Mouse (Mus musculus): ENCODE results near the gene Ugt8a. TPM values are rescaled to one million over a fixed set of nuclear protein-coding genes. Genes with fewer than 3 reads are reported as not detected.

Ugt8a gene
- total and polyA plus RNA-seq, 3 experiments = 0.08 TPM; not detected in 2

- no peaks in the 10 kb centered on the region for H3K36me3 ChIP-seq (ENCODE audit: control insufficient read depth, insufficient read depth, low read length)
- no peak overlapping the region for H3K4me3 ChIP-seq
- no peaks in the 10 kb centered on the region for H3K79me2 ChIP-seq (replicated peaks; ENCODE audit: control insufficient read depth, insufficient read depth, low read length)
- H3K27ac ChIP-seq = no peak overlapping the region
- TF ChIP-seq CTCF (IDR thresholded peaks at IDR 0.05) (no peak), POLR2A (IDR thresholded peaks at IDR 0.05; ENCODE audit: insufficient read depth, low read depth, low read length) (no peak), EP300 (IDR thresholded peaks at IDR 0.05; ENCODE audit: insufficient read depth, low read depth, low read length) (no peak)
- no peak for DNase-seq
- peaks cover 1% of the 10 kb centered on the region; the same call in 1 of the 2 replicates for H3K27me3 ChIP-seq (ENCODE audit: control insufficient read depth, insufficient read depth, low read length)
- no peaks in the 10 kb centered on the region; the same call in 1 of the 2 replicates for H3K4me1 ChIP-seq (ENCODE audit: control insufficient read depth, insufficient read depth, low read length)
- no peak overlapping the region for H3K9ac ChIP-seq (ENCODE audit: low read depth, low read length)
- intact Hi-C loops (cut with DNase I) = no loop called here
- 83% methylated on average over 3 of the region's 3 CpGs for WGBS
Observed at GRCm38 (mm10) chr3:125932594-125933237, 5.7 kb downstream of the Ugt8a start.

DNA sequence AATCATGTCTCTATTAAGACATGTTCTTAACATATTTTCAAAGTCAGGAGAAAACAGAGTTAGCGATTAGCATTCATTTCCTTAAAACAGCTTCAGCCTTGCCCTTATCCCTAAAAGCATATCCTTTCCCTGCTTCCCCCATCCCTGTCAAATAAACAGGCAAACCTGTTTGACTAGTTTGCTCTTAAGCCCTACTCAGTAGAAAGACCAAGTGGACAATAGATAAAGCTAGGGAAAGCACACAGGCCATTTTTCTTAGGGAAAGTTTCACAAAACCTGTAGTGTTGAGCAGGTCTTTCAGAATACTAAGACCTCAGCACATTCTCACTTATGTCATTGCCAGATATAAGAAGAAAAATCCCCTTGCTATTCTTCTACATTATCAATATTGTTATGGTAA is 7.4 kb downstream of the Ugt8a start:
- intact Hi-C loops (cut with DNase I) = no loop called here
- no peaks in the 10 kb centered on the region for H3K27me3 ChIP-seq (ENCODE audit: control insufficient read depth, insufficient read depth, low read length)
- H3K36me3 ChIP-seq (ENCODE audit: control insufficient read depth, insufficient read depth, low read length) = no peaks in the 10 kb centered on the region
- H3K4me3 ChIP-seq = no peak overlapping the region
- WGBS = 30% methylated on average over 1 of the region's 1 CpGs
- H3K4me1 ChIP-seq (ENCODE audit: control insufficient read depth, insufficient read depth, low read length) = no peaks in the 10 kb centered on the region
- no peak overlapping the region for H3K9ac ChIP-seq (ENCODE audit: low read depth, low read length)
- no peak for DNase-seq
- no peak for TF ChIP-seq CTCF (IDR thresholded peaks at IDR 0.05)
- TF ChIP-seq POLR2A (IDR thresholded peaks at IDR 0.05; ENCODE audit: insufficient read depth, low read depth, low read length) = no peak
- TF ChIP-seq EP300 (IDR thresholded peaks at IDR 0.05; ENCODE audit: insufficient read depth, low read depth, low read length) = no peak
- H3K79me2 ChIP-seq (replicated peaks; ENCODE audit: control insufficient read depth, insufficient read depth, low read length) = no peaks in the 10 kb centered on the region
- H3K27ac ChIP-seq = no peak overlapping the region

DNA sequence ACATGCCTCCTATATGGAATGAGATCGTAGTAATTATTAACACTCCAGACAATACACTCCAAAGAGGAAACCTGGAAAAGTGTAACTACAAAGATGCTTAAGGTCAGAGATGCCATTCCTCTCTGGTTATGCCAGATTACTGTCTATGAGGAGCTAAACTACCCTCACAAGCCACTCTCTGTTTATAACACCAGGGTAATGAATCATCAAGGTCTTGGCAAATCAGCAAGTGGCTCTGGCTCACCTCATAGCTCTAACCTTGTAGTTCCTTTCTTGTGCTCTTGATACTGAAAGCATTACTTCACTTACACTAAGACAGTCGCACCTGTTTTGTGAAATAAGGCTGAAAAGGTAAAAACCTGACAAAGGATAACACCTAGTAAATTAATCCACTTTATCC is 17.5 kb downstream of the Ugt8a start:
- H3K4me1 ChIP-seq (ENCODE audit: control insufficient read depth, insufficient read depth, low read length) = no peaks in the 10 kb centered on the region
- H3K9ac ChIP-seq (ENCODE audit: low read depth, low read length) = no peak overlapping the region
- 54% methylated on average over 2 of the region's 2 CpGs for WGBS
- no peaks in the 10 kb centered on the region for H3K36me3 ChIP-seq (ENCODE audit: control insufficient read depth, insufficient read depth, low read length)
- no peak overlapping the region for H3K4me3 ChIP-seq
- intact Hi-C loops (cut with DNase I) = no loop called here
- no peak overlapping the region for H3K27ac ChIP-seq
- no peak for DNase-seq
- H3K27me3 ChIP-seq (ENCODE audit: control insufficient read depth, insufficient read depth, low read length) = no peaks in the 10 kb centered on the region
- no peak for TF ChIP-seq POLR2A (IDR thresholded peaks at IDR 0.05; ENCODE audit: insufficient read depth, low read depth, low read length)
- TF ChIP-seq CTCF (IDR thresholded peaks at IDR 0.05) = no peak
- TF ChIP-seq EP300 (IDR thresholded peaks at IDR 0.05; ENCODE audit: insufficient read depth, low read depth, low read length) = no peak
- H3K79me2 ChIP-seq (replicated peaks; ENCODE audit: control insufficient read depth, insufficient read depth, low read length) = no peaks in the 10 kb centered on the region

DNA sequence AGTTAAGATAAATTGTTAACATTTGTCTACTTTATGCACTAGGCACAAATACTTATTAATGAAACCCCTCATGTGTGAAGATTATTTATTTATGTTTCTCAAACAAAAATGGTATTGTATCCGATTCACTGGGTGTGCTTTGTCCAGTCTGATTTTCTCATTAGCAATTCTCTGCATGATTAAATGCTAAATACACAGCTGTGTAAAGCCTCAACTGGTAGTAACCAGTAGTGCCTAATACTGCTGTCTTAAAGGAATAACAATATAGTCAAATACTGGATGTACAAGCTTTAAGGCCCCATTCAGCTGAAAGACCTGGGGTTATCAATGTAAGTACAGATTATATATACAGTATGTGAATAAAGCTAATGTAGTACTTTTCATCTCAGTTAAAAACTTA is 39.4 kb downstream of the Ugt8a start:
- H3K9ac ChIP-seq (ENCODE audit: low read depth, low read length) = no peak overlapping the region
- no peaks in the 10 kb centered on the region for H3K79me2 ChIP-seq (replicated peaks; ENCODE audit: control insufficient read depth, insufficient read depth, low read length)
- no peak overlapping the region for H3K27ac ChIP-seq
- no peaks in the 10 kb centered on the region for H3K36me3 ChIP-seq (ENCODE audit: control insufficient read depth, insufficient read depth, low read length)
- intact Hi-C loops (cut with DNase I) = no loop called here
- H3K4me1 ChIP-seq (ENCODE audit: control insufficient read depth, insufficient read depth, low read length) = no peaks in the 10 kb centered on the region
- H3K27me3 ChIP-seq (ENCODE audit: control insufficient read depth, insufficient read depth, low read length) = no peaks in the 10 kb centered on the region
- TF ChIP-seq CTCF (IDR thresholded peaks at IDR 0.05) (no peak), POLR2A (IDR thresholded peaks at IDR 0.05; ENCODE audit: insufficient read depth, low read depth, low read length) (no peak), EP300 (IDR thresholded peaks at IDR 0.05; ENCODE audit: insufficient read depth, low read depth, low read length) (no peak)
- H3K4me3 ChIP-seq = no peak overlapping the region
- DNase-seq = no peak
- WGBS = 93% methylated on average over 1 of the region's 1 CpGs

DNA sequence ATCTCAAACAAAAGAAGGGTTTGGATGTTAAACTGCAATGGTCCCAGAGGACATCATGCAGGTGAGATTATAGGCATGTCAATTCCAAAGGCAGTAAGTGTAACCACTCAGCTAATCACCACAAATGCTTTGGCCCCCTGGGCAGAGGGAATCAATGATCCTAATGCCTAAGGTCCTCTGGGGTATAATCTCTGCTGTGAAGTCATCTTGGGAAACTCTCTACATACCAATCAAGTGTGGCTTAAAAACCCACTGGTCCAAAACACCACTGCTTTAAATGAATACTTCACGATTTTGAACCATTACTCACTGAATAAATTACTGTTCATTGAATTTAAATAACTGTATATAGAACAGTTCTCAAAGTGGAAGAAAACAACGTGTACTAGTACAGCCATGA is 51.3 kb downstream of the Ugt8a start:
- Histone ChIP-seq H3K36me3 (ENCODE audit: control insufficient read depth, insufficient read depth, low read length) (no peaks in the 10 kb centered on the region), H3K27me3 (ENCODE audit: control insufficient read depth, insufficient read depth, low read length) (no peaks in the 10 kb centered on the region), H3K79me2 (replicated peaks; ENCODE audit: control insufficient read depth, insufficient read depth, low read length) (no peaks in the 10 kb centered on the region), H3K27ac (no peak overlapping the region), H3K9ac (ENCODE audit: low read depth, low read length) (no peak overlapping the region), H3K4me1 (ENCODE audit: control insufficient read depth, insufficient read depth, low read length) (no peaks in the 10 kb centered on the region), H3K4me3 (no peak overlapping the region)
- no peak for DNase-seq
- WGBS = 62% methylated on average over 2 of the region's 2 CpGs
- intact Hi-C loops (cut with DNase I) = no loop called here
- TF ChIP-seq EP300 (IDR thresholded peaks at IDR 0.05; ENCODE audit: insufficient read depth, low read depth, low read length) = no peak
- no peak for TF ChIP-seq POLR2A (IDR thresholded peaks at IDR 0.05; ENCODE audit: insufficient read depth, low read depth, low read length)
- no peak for TF ChIP-seq CTCF (IDR thresholded peaks at IDR 0.05)

DNA sequence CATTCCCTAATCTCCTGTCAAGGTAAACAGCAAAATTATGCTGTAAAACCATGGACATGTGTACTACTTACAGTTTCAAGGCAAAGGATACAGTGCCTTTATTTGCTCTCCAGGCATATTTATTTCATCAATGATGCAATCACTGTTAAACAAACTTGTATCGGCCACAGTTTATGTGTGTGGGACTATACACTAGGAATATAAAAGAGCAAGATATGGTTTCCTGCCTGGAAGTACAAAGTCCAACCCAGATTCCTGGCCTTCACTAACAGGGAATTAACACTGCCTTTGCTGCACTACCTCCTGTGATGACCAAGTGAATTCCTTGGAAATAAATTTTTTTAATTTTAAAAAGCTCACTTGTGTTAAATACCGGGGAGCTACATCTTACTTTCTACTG is 53.5 kb downstream of the Ugt8a start:
- DNase-seq = no peak
- intact Hi-C loops (cut with DNase I) = no loop called here
- Histone ChIP-seq H3K4me1 (ENCODE audit: control insufficient read depth, insufficient read depth, low read length) (no peaks in the 10 kb centered on the region), H3K36me3 (ENCODE audit: control insufficient read depth, insufficient read depth, low read length) (no peaks in the 10 kb centered on the region), H3K27ac (no peak overlapping the region), H3K9ac (ENCODE audit: low read depth, low read length) (no peak overlapping the region), H3K79me2 (replicated peaks; ENCODE audit: control insufficient read depth, insufficient read depth, low read length) (no peaks in the 10 kb centered on the region), H3K4me3 (no peak overlapping the region), H3K27me3 (ENCODE audit: control insufficient read depth, insufficient read depth, low read length) (no peaks in the 10 kb centered on the region)
- no peak for TF ChIP-seq EP300 (IDR thresholded peaks at IDR 0.05; ENCODE audit: insufficient read depth, low read depth, low read length)
- no peak for TF ChIP-seq CTCF (IDR thresholded peaks at IDR 0.05)
- no peak for TF ChIP-seq POLR2A (IDR thresholded peaks at IDR 0.05; ENCODE audit: insufficient read depth, low read depth, low read length)
- WGBS = 72% methylated on average over 2 of the region's 2 CpGs

Data from heart, adult 2 months (tissue).